Comparison of ENCODE assay signal across 9 mouse cellular contexts in genomic region chr13:74096715-74097363, GRCm38 (mm10). TPM values are rescaled to one million over a fixed set of nuclear protein-coding genes. Genes with fewer than 3 reads are reported as not detected.
DNase-seq lines count a peak whose midpoint lies in the region; ATAC-seq and TF ChIP-seq lines count a peak whose summit lies in the region.
"Had no signal": no experiment of that assay in that cellular context is flagged by ENCODE, and none has a peak within 500 bp of the region (broad histone marks: within the 10 kb centered on the region; RNA-seq: fewer than 3 reads in every experiment).

No protein-coding gene starts in this region.

- H3K9ac ChIP-seq in limb, embryonic 14.5 days (ENCODE audit: low read depth, low read length, severe bottlenecking): no peak overlapping the region

- ATAC-seq in granulocyte monocyte progenitor cell, adult 5-6 weeks (replicated peaks; ENCODE audit: poor library complexity, severe bottlenecking): peak; percentile 98
- ATAC-seq in limb, embryonic 14.5 days (ENCODE audit: low FRiP score, low read depth): peak; percentile 65; the same call in 1 of the 2 replicates

- no peak overlapping the region for H3K4me2 ChIP-seq in limb, embryonic 14.5 days (replicated peaks; ENCODE audit: low read depth, low read length, severe bottlenecking)

- H3K9me3 ChIP-seq in limb, embryonic 14.5 days (ENCODE audit: control insufficient read depth, low read length): no peaks in the 10 kb centered on the region

- no peak overlapping the region for H3K27ac ChIP-seq in limb, embryonic 14.5 days (replicated peaks; ENCODE audit: low read depth, low read length)

- DNase-seq in urinary bladder, adult 18-20 months (ENCODE audit: low spot score in 2 of 2): peak; percentile 45 to 55
- DNase-seq in urinary bladder, postnatal 10 days (ENCODE audit: low spot score): no peak
- DNase-seq in cerebellum, postnatal 25 days: peak; percentile 55 to 81
- DNase-seq in kidney, adult 8-10 months: peak; percentile 50 to 63
- peak; percentile 46 for DNase-seq in limb, embryonic 14.5 days (ENCODE audit: low spot score)
- peak; percentile 36 for DNase-seq in naive thymus-derived CD4-positive, alpha-beta T cell, adult 2 months (ENCODE audit: low read depth)
- DNase-seq in testis, postnatal 14 days (ENCODE audit: low spot score): peak; percentile 29

- H3K4me3 ChIP-seq in limb, embryonic 14.5 days (replicated peaks; ENCODE audit: low read length): no peak overlapping the region
- H3K4me3 ChIP-seq: erythroblast, embryonic 14.5 days had no signal

- WGBS in limb, embryonic 14.5 days: 24% methylated on average over 2 of the region's 2 CpGs

- H3K27me3 ChIP-seq in limb, embryonic 14.5 days (ENCODE audit: control insufficient read depth, insufficient read depth, low read length): no peaks in the 10 kb centered on the region

- TF ChIP-seq POLR2A in limb, embryonic 14.5 days (IDR thresholded peaks at IDR 0.05; ENCODE audit: borderline replicate concordance, extremely low read depth, insufficient read depth, insufficient read length): no peak

- H3K36me3 ChIP-seq in limb, embryonic 14.5 days (ENCODE audit: control insufficient read depth, insufficient read depth, low read length): no peaks in the 10 kb centered on the region

- H3K4me1 ChIP-seq in limb, embryonic 14.5 days (ENCODE audit: control insufficient read depth, insufficient read depth, low read length): no peaks in the 10 kb centered on the region

RNA-seq across cellular contexts. Expression of gene Slc9a3, which starts 24.4 kb away (rescaled TPM):
- total RNA-seq in granulocyte monocyte progenitor cell, adult 5-6 weeks (2014; fragmentation: Nextera tagmentation): not detected in 2 replicates
- total RNA-seq in granulocyte monocyte progenitor cell, adult 5-6 weeks (2017): not detected in 2 replicates
- 0.03 and 0.05 TPM in 2 replicates for polyA plus RNA-seq in limb, embryonic 14.5 days (2012; rRNA removed)
- 0.15 TPM in 1 of 2 replicates, not detected in the other for polyA plus RNA-seq in limb, embryonic 14.5 days (2014; fragmentation: Nextera tagmentation; extraction: Ambion mirVana)
- polyA plus RNA-seq: erythroblast, embryonic 14.5 days had no signal

RNA-seq across cellular contexts. Expression of gene Cep72, which starts 34.7 kb away (rescaled TPM):
- total RNA-seq in granulocyte monocyte progenitor cell, adult 5-6 weeks (2014; fragmentation: Nextera tagmentation): 12.9 and 36.9 TPM in 2 replicates
- 15.0 and 16.0 TPM in 2 replicates for total RNA-seq in granulocyte monocyte progenitor cell, adult 5-6 weeks (2017)
- polyA plus RNA-seq in limb, embryonic 14.5 days (2012; rRNA removed): 13.6 and 14.3 TPM in 2 replicates
- polyA plus RNA-seq in limb, embryonic 14.5 days (2014; fragmentation: Nextera tagmentation; extraction: Ambion mirVana): 11.2 and 13.5 TPM in 2 replicates
